ENCODE assay signal across 14 mouse cellular contexts in the genomic region with DNA sequence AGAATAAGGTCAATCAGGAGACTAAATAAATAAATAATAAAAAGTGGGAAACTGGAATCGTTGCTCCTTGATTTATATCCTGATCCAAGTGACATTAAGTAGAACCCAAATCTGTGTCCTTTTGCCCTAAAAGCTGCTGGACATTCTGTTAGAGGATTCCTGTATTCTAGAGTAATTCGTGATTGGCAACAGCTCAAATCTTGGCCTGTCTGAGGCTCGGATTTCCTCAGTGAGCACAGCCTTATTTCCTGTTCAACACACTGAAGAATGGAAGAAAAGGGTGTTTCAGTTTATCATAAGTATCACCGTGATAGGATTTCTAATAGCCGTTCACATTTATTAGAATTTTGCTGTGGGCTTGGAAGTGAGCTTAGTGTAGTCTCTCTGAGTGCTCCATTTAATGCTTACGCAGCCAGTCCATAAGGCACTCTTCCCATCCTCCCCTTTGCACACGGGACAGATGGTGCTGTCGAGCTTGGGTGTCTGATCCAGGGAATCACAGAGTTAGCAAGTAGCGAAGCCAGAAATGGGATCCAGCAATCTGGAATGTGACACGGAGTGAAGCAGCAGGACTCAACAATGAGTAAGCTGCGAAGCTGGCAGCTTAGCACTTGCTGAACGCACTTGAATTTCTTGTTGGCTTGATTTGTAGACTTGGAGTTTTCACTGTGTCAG. TPM values are rescaled to one million over a fixed set of nuclear protein-coding genes. Genes with fewer than 3 reads are reported as not detected.
DNase-seq lines count a peak whose midpoint lies in the region; ATAC-seq and TF ChIP-seq lines count a peak whose summit lies in the region.
"Had no signal": no experiment of that assay in that cellular context is flagged by ENCODE, and none has a peak within 500 bp of the region (broad histone marks: within the 10 kb centered on the region; RNA-seq: fewer than 3 reads in every experiment).

No protein-coding gene starts in this region.

- no peaks in the 10 kb centered on the region for H3K9me3 ChIP-seq in heart, embryonic 11.5 days (replicated peaks; ENCODE audit: control insufficient read depth, low read length)
- H3K9me3 ChIP-seq: embryonic facial prominence, embryonic 15.5 days; hindbrain, embryonic 15.5 days; liver, embryonic 12.5 days had no signal

- H3K4me2 ChIP-seq in heart, embryonic 11.5 days, result no peak overlapping the region
- H3K4me2 ChIP-seq: embryonic facial prominence, embryonic 15.5 days; hindbrain, embryonic 15.5 days; liver, embryonic 12.5 days; midbrain, embryonic 11.5 days had no signal

- WGBS in heart, embryonic 11.5 days (ENCODE audit: insufficient replicate concordance), result 83% methylated on average over 12 of the region's 12 CpGs
- WGBS in thymus, adult 2 months, result 89% methylated on average over 12 of the region's 12 CpGs

- no peak for TF ChIP-seq CTCF in thymus, adult 2 months (IDR thresholded peaks at IDR 0.05; ENCODE audit: borderline replicate concordance, control insufficient read depth, extremely low read depth, insufficient read depth, low read length, poor library complexity)

- H3K9ac ChIP-seq in heart, embryonic 11.5 days (ENCODE audit: low read depth, low read length), result no peak overlapping the region
- H3K9ac ChIP-seq: embryonic facial prominence, embryonic 15.5 days; hindbrain, embryonic 15.5 days; liver, embryonic 12.5 days had no signal

- intact Hi-C loops in heart, postnatal 10 days (cut with DNase I), result no loop called here

- H3K36me3 ChIP-seq in heart, embryonic 11.5 days (ENCODE audit: control insufficient read depth, insufficient read depth, low read length), result no peaks in the 10 kb centered on the region
- no peaks in the 10 kb centered on the region for H3K36me3 ChIP-seq in thymus, adult 2 months (ENCODE audit: control insufficient read depth, insufficient read depth, low read length)
- H3K36me3 ChIP-seq: embryonic facial prominence, embryonic 15.5 days; hindbrain, embryonic 15.5 days; liver, embryonic 12.5 days had no signal

- no peak overlapping the region for H3K27ac ChIP-seq in heart, embryonic 11.5 days (ENCODE audit: low read depth, low read length)
- no peak overlapping the region for H3K27ac ChIP-seq in thymus, adult 2 months (ENCODE audit: control insufficient read depth, insufficient read depth, low read length)
- H3K27ac ChIP-seq: embryonic facial prominence, embryonic 15.5 days; hindbrain, embryonic 15.5 days; liver, embryonic 12.5 days had no signal

- TF ChIP-seq POLR2A in thymus, adult 2 months (IDR thresholded peaks at IDR 0.05; ENCODE audit: control insufficient read depth, extremely low read depth, insufficient read depth, low read length, poor library complexity), result no peak

- peak; percentile 13 to 24 for DNase-seq in heart, postnatal 10 days
- peak; percentile 85 to 89 for DNase-seq in cerebellum, postnatal 25 days
- peak; percentile 45 to 49 for DNase-seq in layer of hippocampus, postnatal 25 days (ENCODE audit: extremely low spot score in 1 of 2, low spot score in 1 of 2)
- DNase-seq in right cerebral cortex, postnatal 36 days (ENCODE audit: low spot score in 2 of 2), result peak; percentile 82 to 90
- no peak for DNase-seq in kidney, postnatal 14 days
- DNase-seq in thymus, adult 2 months, result no peak
- no peak for DNase-seq in thymus, adult 18-20 months
- DNase-seq: spleen, adult 18-20 months had no signal

- no peaks in the 10 kb centered on the region for H3K27me3 ChIP-seq in heart, embryonic 11.5 days (ENCODE audit: control insufficient read depth, insufficient read depth, low read length)
- no peaks in the 10 kb centered on the region for H3K27me3 ChIP-seq in thymus, adult 2 months (ENCODE audit: control insufficient read depth, insufficient read depth, low read length)
- H3K27me3 ChIP-seq: embryonic facial prominence, embryonic 15.5 days; hindbrain, embryonic 15.5 days; liver, embryonic 12.5 days had no signal

- no peak overlapping the region for H3K4me3 ChIP-seq in heart, embryonic 11.5 days (ENCODE audit: low read depth, low read length)
- no peak overlapping the region for H3K4me3 ChIP-seq in thymus, adult 2 months (ENCODE audit: control insufficient read depth, insufficient read depth, low read length)
- H3K4me3 ChIP-seq: embryonic facial prominence, embryonic 15.5 days; hindbrain, embryonic 15.5 days; liver, embryonic 12.5 days had no signal

- H3K4me1 ChIP-seq in heart, embryonic 11.5 days (ENCODE audit: control insufficient read depth, insufficient read depth, low read length), result no peaks in the 10 kb centered on the region
- no peaks in the 10 kb centered on the region for H3K4me1 ChIP-seq in thymus, adult 2 months (replicated peaks; ENCODE audit: control insufficient read depth, insufficient read depth, low read length)
- H3K4me1 ChIP-seq: hindbrain, embryonic 15.5 days; liver, embryonic 12.5 days had no signal

- ATAC-seq in heart, embryonic 11.5 days (replicated peaks; ENCODE audit: insufficient number of reproducible peaks, low FRiP score, low TSS enrichment), result no peak
- ATAC-seq: liver, embryonic 12.5 days had no signal

RNA-seq across cellular contexts. Expression of a gene that starts 25.0 kb away (rescaled TPM):
- under 1 TPM in 1 of 2 experiments, not detected in 1; 0.10 TPM for total RNA-seq in heart, postnatal 10 days (2021)
- polyA plus RNA-seq in heart, embryonic 11.5 days (2014; fragmentation: Nextera tagmentation; extraction: Ambion mirVana), result 3.2 and 4.6 TPM in 2 replicates
- 1 to 10 TPM; 2.5 to 3.0 TPM for total RNA-seq in layer of hippocampus, postnatal 25 days (2021)
- polyA plus RNA-seq in thymus, adult 2 months (2012; rRNA removed), result 0.14 and 0.74 TPM in 2 replicates
- total RNA-seq: adrenal gland, adult 18-20 months had no signal

Comparison
In these comparisons a context has a peak if more than half of its experiments do, and no peak if none do; other contexts are left out.
1. DNase-seq: peak in heart, postnatal 10 days (2 of 2), cerebellum, postnatal 25 days (2 of 2), layer of hippocampus, postnatal 25 days (2 of 2) and right cerebral cortex, postnatal 36 days (2 of 2); none in kidney, postnatal 14 days (single experiment), thymus, adult 2 months (single experiment) and thymus, adult 18-20 months (0 of 2).